14 mouse cellular contexts compared by ENCODE assay signal in genomic region chr8:44410261-44410660, GRCm38 (mm10).
"Had no signal": no experiment of that assay in that cellular context is flagged by ENCODE, and none has a peak within 500 bp of the region (broad histone marks: within the 10 kb centered on the region; RNA-seq: fewer than 3 reads in every experiment).

No protein-coding gene starts in this region.

- DNase-seq: forebrain, postnatal 0 days; gastrocnemius, postnatal 14 days; gastrocnemius, postnatal 36 days; heart, adult 11 months; heart, adult 2 months; heart, postnatal 14 days; heart, postnatal 36 days; kidney, adult 18-20 months; kidney, adult 8-10 months; kidney, postnatal 10 days; kidney, postnatal 25 days; kidney, postnatal 4 days; liver; liver, embryonic 13.5 days had no signal
